Mouse (Mus musculus) testis, adult 2 months (tissue): ENCODE measurements at regions not wholly inside any gene's neighbourhood (a gene's known extent, or its start where the extent isn't known, plus 50 kb on each side); places are given as distances from the start of the nearest gene placed in this dataset.

Experiments used
- CTCF ChIP-seq: fragments of 200-500 bp; IDR thresholded peaks from 2 replicates; pipeline ENCODE4 v1.5.1; 2012; ENCODE audit warnings: low read depth, mild to moderate bottlenecking, inconsistent platforms, low read length, moderate library complexity; ENCODE audit not compliant: control insufficient read depth, insufficient read depth, insufficient replicate concordance
- POLR2A ChIP-seq: fragments of 200-500 bp; IDR thresholded peaks from 2 replicates; pipeline ENCODE4 v1.6.1; 2012; ENCODE audit warnings: low read depth, mild to moderate bottlenecking, inconsistent platforms, low read length, moderate library complexity; ENCODE audit not compliant: control insufficient read depth

GRCm38 (mm10) chr15:88299061-88299460, 301.0 kb upstream of the Zdhhc25 start:
- TF ChIP-seq CTCF (no peak), POLR2A (no peak)
